Mouse (Mus musculus): Measurements from ENCODE around the gene Arhgap45.
"Not testable (repeated sequence)": the region's sequence is repeated elsewhere in the genome, so short reads cannot be mapped to it uniquely, and the experiment has no call there.

The Arhgap45 gene

GRCm38 (mm10) chr10:80035148-80035547 lies 18.7 kb downstream of the Arhgap45 start:
- no peak for DNase-seq (ENCODE audit: low spot score)

- no peak for DNase-seq (ENCODE audit: low spot score)
Measured at GRCm38 (mm10) chr10:80035686-80036085, 19.2 kb downstream of the Arhgap45 start.

- no peak for DNase-seq (ENCODE audit: low spot score)
Measured at GRCm38 (mm10) chr10:80036832-80037231, 20.4 kb downstream of the Arhgap45 start.

GRCm38 (mm10) chr10:80039559-80039979 lies 23.1 kb downstream of the Arhgap45 start, which contains the start of gene Polr2e:
TSS of gene Polr2e (minus strand) at chr10:80039795.
- DNase-seq (ENCODE audit: low spot score), result peak; percentile 98

GRCm38 (mm10) chr10:80041409-80042060 lies 25.1 kb downstream of the Arhgap45 start:
- DNase-seq (ENCODE audit: low spot score), result not testable (repeated sequence)

GRCm38 (mm10) chr10:80044087-80044486 lies 27.6 kb downstream of the Arhgap45 start:
- no peak for DNase-seq (ENCODE audit: low spot score)

GRCm38 (mm10) chr10:80045364-80045763 lies 28.9 kb downstream of the Arhgap45 start:
- not testable (repeated sequence) for DNase-seq (ENCODE audit: low spot score)

- no peak for DNase-seq (ENCODE audit: low spot score)
Measured at GRCm38 (mm10) chr10:80045766-80046165, 29.3 kb downstream of the Arhgap45 start.

- DNase-seq (ENCODE audit: low spot score), result no peak
Measured at GRCm38 (mm10) chr10:80047041-80047565, 30.6 kb downstream of the Arhgap45 start, which contains the start of gene Gpx4. TSS of gene Gpx4 (plus strand) at chr10:80047166.

GRCm38 (mm10) chr10:80048396-80048795 lies 31.9 kb downstream of the Arhgap45 start:
- no peak for DNase-seq (ENCODE audit: low spot score)

- no peak for DNase-seq (ENCODE audit: low spot score)
Measured at GRCm38 (mm10) chr10:80048834-80049233, 32.4 kb downstream of the Arhgap45 start.

GRCm38 (mm10) chr10:80050244-80050643 lies 33.8 kb downstream of the Arhgap45 start:
- DNase-seq (ENCODE audit: low spot score), result no peak

- no peak for DNase-seq (ENCODE audit: low spot score)
Measured at GRCm38 (mm10) chr10:80050885-80051617, 34.6 kb downstream of the Arhgap45 start.

GRCm38 (mm10) chr10:80051618-80052373 lies 35.3 kb downstream of the Arhgap45 start:
- DNase-seq (ENCODE audit: low spot score), result no peak

GRCm38 (mm10) chr10:80052374-80052764 lies 35.9 kb downstream of the Arhgap45 start:
- DNase-seq (ENCODE audit: low spot score), result no peak

GRCm38 (mm10) chr10:80053259-80053780 lies 36.9 kb downstream of the Arhgap45 start:
- peak; percentile 99 for DNase-seq (ENCODE audit: low spot score)

GRCm38 (mm10) chr10:80053831-80054815 lies 37.7 kb downstream of the Arhgap45 start:
- no peak for DNase-seq (ENCODE audit: low spot score)

- DNase-seq (ENCODE audit: low spot score), result not testable (repeated sequence)
Measured at GRCm38 (mm10) chr10:80054911-80055310, 38.5 kb downstream of the Arhgap45 start.

GRCm38 (mm10) chr10:80055364-80055763 lies 38.9 kb downstream of the Arhgap45 start:
- no peak for DNase-seq (ENCODE audit: low spot score)

- DNase-seq (ENCODE audit: low spot score), result no peak
Measured at GRCm38 (mm10) chr10:80055891-80056290, 39.4 kb downstream of the Arhgap45 start.

- no peak for DNase-seq (ENCODE audit: low spot score)
Measured at GRCm38 (mm10) chr10:80056506-80056905, 40.1 kb downstream of the Arhgap45 start.

Data from left cerebral cortex, adult 11 months (tissue).